8 mouse cellular contexts compared by ENCODE assay signal in the genomic region with DNA sequence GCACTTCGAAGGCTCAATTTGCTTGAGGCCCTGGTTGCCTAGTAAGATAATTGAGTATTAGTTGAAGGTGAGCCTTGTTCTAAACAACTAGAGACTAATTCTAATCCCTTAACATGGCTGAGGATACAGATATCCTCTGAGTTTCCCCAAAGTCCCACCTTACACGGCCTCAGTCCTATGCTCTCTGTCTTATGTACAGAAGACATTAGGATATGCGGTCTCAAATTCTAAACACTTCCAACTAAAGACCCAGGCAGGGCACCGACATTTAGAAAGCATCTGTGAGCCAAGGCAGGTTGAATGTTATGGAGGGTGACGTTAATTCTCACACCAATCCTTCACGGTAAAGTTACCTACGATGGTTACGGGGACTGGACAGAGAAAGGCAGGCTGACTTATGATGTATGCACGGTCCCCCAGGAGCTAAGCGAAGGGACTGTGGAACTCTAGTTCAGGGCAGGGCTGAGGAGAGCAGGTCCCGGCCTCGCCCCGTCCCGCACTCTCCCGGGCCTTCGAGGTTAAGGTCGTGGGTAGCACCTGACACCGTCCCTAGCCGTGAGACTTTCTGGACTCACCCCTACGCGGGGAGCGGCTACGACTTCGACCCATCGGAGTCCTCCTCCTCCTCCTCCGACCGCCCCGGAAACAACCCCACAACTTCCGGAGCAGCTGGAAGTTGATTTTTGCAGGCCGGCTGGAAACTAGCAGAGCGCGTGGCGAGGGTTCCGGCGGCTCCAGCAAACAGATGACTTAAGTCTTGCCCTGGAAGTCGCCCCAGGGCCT. TPM values are rescaled to one million over a fixed set of nuclear protein-coding genes. Genes with fewer than 3 reads are reported as not detected.
A peak's percentile ranks its signal among the peaks of the same experiment; 100 is the strongest.
DNase-seq lines count a peak whose midpoint lies in the region; ATAC-seq and TF ChIP-seq lines count a peak whose summit lies in the region.

A gene (minus strand): TSS at position 651 of the 783 bp plus-strand sequence.

- H3K9ac ChIP-seq in heart, embryonic 12.5 days: peak within 1 kb of the TSS; percentile 89
- peak within 1 kb of the TSS; percentile 92 for H3K9ac ChIP-seq in kidney, postnatal 0 days (ENCODE audit: low read depth, low read length)
- H3K9ac ChIP-seq in liver, embryonic 11.5 days (ENCODE audit: low read depth, low read length): peak within 1 kb of the TSS; percentile 88
- H3K9ac ChIP-seq in stomach, embryonic 14.5 days (replicated peaks; ENCODE audit: low read depth, low read length): peak within 1 kb of the TSS; percentile 82

- peak; percentile 93 for DNase-seq in CD4-positive helper T cell, adult 2 months (ENCODE audit: low read depth, low spot score)
- peak; percentile 75 for DNase-seq in brain, embryonic 18.5 days (ENCODE audit: low read depth, low spot score)
- peak; percentile 94 for DNase-seq in kidney, postnatal 0 days (ENCODE audit: low spot score)
- peak; percentile 96 for DNase-seq in liver, embryonic 11.5 days (ENCODE audit: low spot score)
- peak; percentile 94 for DNase-seq in naive thymus-derived CD4-positive, alpha-beta T cell, adult 2 months (ENCODE audit: low read depth)

- 3% methylated on average over 36 of the region's 36 CpGs for WGBS in heart, embryonic 12.5 days
- WGBS in kidney, postnatal 0 days: 2% methylated on average over 36 of the region's 36 CpGs
- WGBS in liver, embryonic 11.5 days: 2% methylated on average over 36 of the region's 36 CpGs
- 3% methylated on average over 36 of the region's 36 CpGs for WGBS in stomach, embryonic 14.5 days

- peak within 1 kb of the TSS; percentile 50; the same call in 1 of the 2 replicates for H3K27ac ChIP-seq in heart, embryonic 12.5 days (ENCODE audit: poor library complexity, severe bottlenecking)
- H3K27ac ChIP-seq in kidney, postnatal 0 days: peak within 1 kb of the TSS; percentile 83
- H3K27ac ChIP-seq in liver, embryonic 11.5 days (ENCODE audit: low read depth, low read length): peak within 1 kb of the TSS; percentile 61
- H3K27ac ChIP-seq in stomach, embryonic 14.5 days (ENCODE audit: low read length): peak within 1 kb of the TSS; percentile 2; the same call in 1 of the 2 replicates

- peaks cover 36% of the 10 kb centered on the region for H3K36me3 ChIP-seq in heart, embryonic 12.5 days
- H3K36me3 ChIP-seq in kidney, postnatal 0 days (ENCODE audit: insufficient read depth, low read length): peaks cover 26% of the 10 kb centered on the region
- H3K36me3 ChIP-seq in liver, embryonic 11.5 days (ENCODE audit: control insufficient read depth, insufficient read depth, low read length): peaks cover 11% of the 10 kb centered on the region
- H3K36me3 ChIP-seq in stomach, embryonic 14.5 days (ENCODE audit: control insufficient read depth, insufficient read depth, low read length): peaks cover 30% of the 10 kb centered on the region

- peak; percentile 96 for ATAC-seq in erythroid progenitor cell, adult 5-6 weeks (replicated peaks; ENCODE audit: low FRiP score, poor library complexity, severe bottlenecking)
- peak; percentile 90 for ATAC-seq in heart, embryonic 12.5 days (ENCODE audit: insufficient number of reproducible peaks, low FRiP score)
- peak; percentile 89 for ATAC-seq in kidney, postnatal 0 days (replicated peaks; ENCODE audit: low FRiP score, low read depth)
- ATAC-seq in liver, embryonic 11.5 days (replicated peaks; ENCODE audit: low FRiP score): peak; percentile 91
- peak; percentile 92 for ATAC-seq in stomach, embryonic 14.5 days (ENCODE audit: insufficient number of reproducible peaks, insufficient read depth, low FRiP score, low read depth)

- no peak for TF ChIP-seq CTCF in kidney, postnatal 0 days (IDR thresholded peaks at IDR 0.05; ENCODE audit: low read depth)

- H3K4me2 ChIP-seq in heart, embryonic 12.5 days: peak within 1 kb of the TSS; percentile 75
- peak within 1 kb of the TSS; percentile 75 for H3K4me2 ChIP-seq in kidney, postnatal 0 days (ENCODE audit: low read length)
- H3K4me2 ChIP-seq in liver, embryonic 11.5 days: peak within 1 kb of the TSS; percentile 89
- peak within 1 kb of the TSS; percentile 68 for H3K4me2 ChIP-seq in stomach, embryonic 14.5 days (replicated peaks; ENCODE audit: low read depth, low read length)

- no peaks in the 10 kb centered on the region for H3K27me3 ChIP-seq in heart, embryonic 12.5 days (replicated peaks)
- no peaks in the 10 kb centered on the region for H3K27me3 ChIP-seq in kidney, postnatal 0 days (ENCODE audit: insufficient read depth, low read length)
- no peaks in the 10 kb centered on the region for H3K27me3 ChIP-seq in liver, embryonic 11.5 days (replicated peaks; ENCODE audit: control insufficient read depth, insufficient read depth, low read length)
- no peaks in the 10 kb centered on the region for H3K27me3 ChIP-seq in stomach, embryonic 14.5 days (ENCODE audit: control insufficient read depth, insufficient read depth, low read length)

- no peaks in the 10 kb centered on the region for H3K9me3 ChIP-seq in heart, embryonic 12.5 days (replicated peaks)
- H3K9me3 ChIP-seq in kidney, postnatal 0 days (replicated peaks; ENCODE audit: low read length): no peaks in the 10 kb centered on the region
- no peaks in the 10 kb centered on the region for H3K9me3 ChIP-seq in liver, embryonic 11.5 days (ENCODE audit: control insufficient read depth, low read length)
- H3K9me3 ChIP-seq in stomach, embryonic 14.5 days (ENCODE audit: control insufficient read depth, low read depth, low read length): no peaks in the 10 kb centered on the region

- peak within 1 kb of the TSS; percentile 88 for H3K4me3 ChIP-seq in heart, embryonic 12.5 days
- peak within 1 kb of the TSS; percentile 92 for H3K4me3 ChIP-seq in kidney, postnatal 0 days (replicated peaks; ENCODE audit: low read depth, low read length)
- H3K4me3 ChIP-seq in liver, embryonic 11.5 days (ENCODE audit: low read depth, low read length): peak within 1 kb of the TSS; percentile 86
- peak within 1 kb of the TSS; percentile 73 for H3K4me3 ChIP-seq in stomach, embryonic 14.5 days (ENCODE audit: low read depth, low read length)

- H3K4me1 ChIP-seq in heart, embryonic 12.5 days (replicated peaks): peaks cover 9% of the 10 kb centered on the region
- no peaks in the 10 kb centered on the region for H3K4me1 ChIP-seq in kidney, postnatal 0 days (replicated peaks; ENCODE audit: insufficient read depth, low read length)
- H3K4me1 ChIP-seq in liver, embryonic 11.5 days (replicated peaks; ENCODE audit: control insufficient read depth, insufficient read depth, low read length): peaks cover 3% of the 10 kb centered on the region; the same call in 1 of the 2 replicates
- peaks cover 5% of the 10 kb centered on the region; the same call in 1 of the 2 replicates for H3K4me1 ChIP-seq in stomach, embryonic 14.5 days (ENCODE audit: control insufficient read depth, insufficient read depth, low read length)

RNA-seq across cellular contexts. Expression of the gene that starts here (rescaled TPM):
- total RNA-seq in erythroid progenitor cell, adult 5-6 weeks (2015; ENCODE audit: low replicate concordance): 79.2 and 101 TPM in 2 replicates
- total RNA-seq in erythroid progenitor cell, adult 5-6 weeks (2017; ENCODE audit: low replicate concordance): 78.6 and 116 TPM in 2 replicates
- polyA plus RNA-seq in heart, embryonic 12.5 days (2016; fragmentation: Nextera tagmentation; extraction: Ambion mirVana): 91.4 and 95.4 TPM in 2 replicates
- polyA plus RNA-seq in kidney, postnatal 0 days (2015; fragmentation: Nextera tagmentation; extraction: Ambion mirVana): 120 and 123 TPM in 2 replicates
- polyA plus RNA-seq in liver, embryonic 11.5 days (2014; fragmentation: Nextera tagmentation; extraction: Ambion mirVana): 109 and 122 TPM in 2 replicates
- polyA plus RNA-seq in stomach, embryonic 14.5 days (2014; fragmentation: Nextera tagmentation; extraction: Ambion mirVana): 120 and 121 TPM in 2 replicates

Comparison
In these comparisons a context has a peak if more than half of its experiments do, and no peak if none do; other contexts are left out.
1. Peak in every context shown above with its lines: DNase-seq, ATAC-seq, H3K4me3 ChIP-seq and H3K27ac ChIP-seq.
2. H3K27ac ChIP-seq: peak in every context shown above with its lines; median percentile 83 in kidney, postnatal 0 days; 61 in liver, embryonic 11.5 days; 50 in heart, embryonic 12.5 days; 2 in stomach, embryonic 14.5 days.